21 mouse cellular contexts compared by ENCODE assay signal in genomic region chr6:50585733-50586132, GRCm38 (mm10). TPM values are rescaled to one million over a fixed set of nuclear protein-coding genes. Genes with fewer than 3 reads are reported as not detected.
"Had no signal": no experiment of that assay in that cellular context is flagged by ENCODE, and none has a peak within 500 bp of the region (broad histone marks: within the 10 kb centered on the region; RNA-seq: fewer than 3 reads in every experiment).

No protein-coding gene starts in this region.

- H3K27me3 ChIP-seq: heart, embryonic 15.5 days; hindbrain, embryonic 13.5 days; hindbrain, embryonic 15.5 days; kidney, embryonic 15.5 days; limb, embryonic 13.5 days; limb, embryonic 15.5 days; liver, embryonic 12.5 days had no signal

- ATAC-seq: forebrain, postnatal 0 days; hindbrain, postnatal 0 days; intestine, embryonic 16.5 days; liver, embryonic 12.5 days had no signal

- H3K4me1 ChIP-seq: heart, embryonic 15.5 days; hindbrain, embryonic 13.5 days; hindbrain, embryonic 15.5 days; limb, embryonic 15.5 days had no signal

- DNase-seq: forebrain, postnatal 0 days; gastrocnemius, postnatal 14 days; gastrocnemius, postnatal 36 days; heart, adult 11 months; heart, postnatal 36 days; kidney, adult 11 months; kidney, postnatal 14 days had no signal

- H3K9me3 ChIP-seq: heart, embryonic 15.5 days; hindbrain, embryonic 13.5 days; hindbrain, embryonic 15.5 days; kidney, embryonic 15.5 days; limb, embryonic 13.5 days; limb, embryonic 15.5 days; liver, embryonic 12.5 days had no signal

- H3K9ac ChIP-seq: forebrain, postnatal 0 days; heart, embryonic 15.5 days; hindbrain, embryonic 13.5 days; hindbrain, embryonic 15.5 days; kidney, embryonic 15.5 days; limb, embryonic 13.5 days; limb, embryonic 15.5 days; liver, embryonic 12.5 days; liver, embryonic 14.5 days had no signal

- H3K4me3 ChIP-seq: heart, embryonic 15.5 days; hindbrain, embryonic 13.5 days; hindbrain, embryonic 15.5 days; kidney, embryonic 15.5 days; layer of hippocampus, adult 2 months; left cerebral cortex, adult 2 months; limb, embryonic 13.5 days; limb, embryonic 15.5 days; liver, embryonic 12.5 days had no signal

- H3K27ac ChIP-seq: heart, embryonic 15.5 days; hindbrain, embryonic 13.5 days; hindbrain, embryonic 15.5 days; hindbrain, postnatal 0 days; kidney, embryonic 15.5 days; kidney, postnatal 0 days; layer of hippocampus, adult 2 months; left cerebral cortex, adult 2 months; limb, embryonic 15.5 days; liver, embryonic 12.5 days; liver, embryonic 14.5 days had no signal

- H3K4me2 ChIP-seq: heart, embryonic 15.5 days; hindbrain, embryonic 13.5 days; hindbrain, embryonic 15.5 days; kidney, embryonic 15.5 days; limb, embryonic 13.5 days; limb, embryonic 15.5 days; liver, embryonic 12.5 days had no signal

- H3K36me3 ChIP-seq: heart, embryonic 15.5 days; hindbrain, embryonic 13.5 days; hindbrain, embryonic 15.5 days; kidney, embryonic 15.5 days; limb, embryonic 13.5 days; limb, embryonic 15.5 days; liver, embryonic 12.5 days had no signal

RNA-seq across cellular contexts. Expression of gene 4921507P07Rik, which starts 10.7 kb away (rescaled TPM):
- total RNA-seq: liver, adult 2 months had no signal
